Mouse (Mus musculus) gonadal fat pad, adult 2 months (tissue): ENCODE results near the gene Iqcf3. TPM values are rescaled to one million over a fixed set of nuclear protein-coding genes. Genes with fewer than 3 reads are reported as not detected.
"Not testable (repeated sequence)": the region's sequence is repeated elsewhere in the genome, so short reads cannot be mapped to it uniquely, and the experiment has no call there.

Source experiments
- DNase-seq: peaks from one replicate; pipeline ENCODE4 v3.0.0-alpha.2; 2012; ENCODE audit warnings: low read depth
- polyA plus RNA-seq: library from polyadenylated mRNA; depleted of rRNA; stranded (reverse); fragments of >200 nt; gene quantifications from 2 replicates; pipeline ENCODE4 v1.2.3, GENCODE M21; 2012; rRNA removed

Iqcf3 gene
- 2.6 and 4.1 TPM in 2 replicates for polyA plus RNA-seq

- no peak for DNase-seq
These were observed at the start of gene Iqcf3 for GRCm38 (mm10) chr9:106561531-106561930. Gene Iqcf3, minus strand, starts transcription at chr9:106561631.

- DNase-seq = no peak
These were observed 49.3 kb upstream of the Iqcf3 start for GRCm38 (mm10) chr9:106610727-106611126.

- DNase-seq = no peak
These were observed 39.1 kb upstream of the Iqcf3 start for GRCm38 (mm10) chr9:106600546-106600945.

- DNase-seq = no peak
These were observed 37.0 kb upstream of the Iqcf3 start for GRCm38 (mm10) chr9:106598466-106598865.

- DNase-seq = no peak
These were observed 34.4 kb upstream of the Iqcf3 start for GRCm38 (mm10) chr9:106595836-106596235.

- not testable (repeated sequence) for DNase-seq
These were observed 34.0 kb upstream of the Iqcf3 start for GRCm38 (mm10) chr9:106595402-106595801.

GRCm38 (mm10) chr9:106592158-106592557 lies 30.7 kb upstream of the Iqcf3 start:
- DNase-seq = no peak

GRCm38 (mm10) chr9:106582552-106582951 lies 21.1 kb upstream of the Iqcf3 start:
- DNase-seq = no peak

- no peak for DNase-seq
These were observed 18.6 kb upstream of the Iqcf3 start for GRCm38 (mm10) chr9:106580016-106580415.

- DNase-seq = no peak
These were observed 14.7 kb upstream of the Iqcf3 start for GRCm38 (mm10) chr9:106576112-106576511.

- no peak for DNase-seq
These were observed 11.9 kb upstream of the Iqcf3 start for GRCm38 (mm10) chr9:106573366-106573765.

GRCm38 (mm10) chr9:106572186-106572585 lies 10.8 kb upstream of the Iqcf3 start:
- no peak for DNase-seq

GRCm38 (mm10) chr9:106570896-106571295 lies 9.5 kb upstream of the Iqcf3 start, which contains the start of gene Iqcf4:
Gene Iqcf4, minus strand, starts transcription at chr9:106570996.
- no peak for DNase-seq

- no peak for DNase-seq
These were observed 5.0 kb upstream of the Iqcf3 start for GRCm38 (mm10) chr9:106566437-106566836.

GRCm38 (mm10) chr9:106564025-106564424 lies 2.6 kb upstream of the Iqcf3 start:
- no peak for DNase-seq

- DNase-seq = no peak
These were observed 860 bp upstream of the Iqcf3 start for GRCm38 (mm10) chr9:106562291-106562690.

GRCm38 (mm10) chr9:106534975-106535374 lies 26.5 kb downstream of the Iqcf3 start:
- DNase-seq = no peak

- no peak for DNase-seq
These were observed 27.1 kb downstream of the Iqcf3 start for GRCm38 (mm10) chr9:106534296-106534695.

- no peak for DNase-seq
These were observed 29.6 kb downstream of the Iqcf3 start for GRCm38 (mm10) chr9:106531833-106532232.

GRCm38 (mm10) chr9:106519909-106520308 lies 41.5 kb downstream of the Iqcf3 start:
- no peak for DNase-seq

GRCm38 (mm10) chr9:106519433-106519832 lies 42.0 kb downstream of the Iqcf3 start:
- DNase-seq = no peak

- no peak for DNase-seq
These were observed 47.2 kb downstream of the Iqcf3 start, which contains the start of gene Iqcf5 for GRCm38 (mm10) chr9:106514273-106514672. Gene Iqcf5, plus strand, starts transcription at chr9:106514573.

GRCm38 (mm10) chr9:106513566-106513965 lies 47.9 kb downstream of the Iqcf3 start:
- no peak for DNase-seq

- DNase-seq = no peak
These were observed 48.5 kb downstream of the Iqcf3 start for GRCm38 (mm10) chr9:106512729-106513450.
